Mouse (Mus musculus): ENCODE results near the gene Slc39a13.
A peak's percentile ranks its signal among the peaks of the same experiment; 100 is the strongest.
"Not testable (repeated sequence)": the region's sequence is repeated elsewhere in the genome, so short reads cannot be mapped to it uniquely, and the experiment has no call there.

The Slc39a13 gene

GRCm38 (mm10) chr2:91023131-91023530 lies 47.1 kb downstream of the Slc39a13 start:
- DNase-seq, result no peak

DNA sequence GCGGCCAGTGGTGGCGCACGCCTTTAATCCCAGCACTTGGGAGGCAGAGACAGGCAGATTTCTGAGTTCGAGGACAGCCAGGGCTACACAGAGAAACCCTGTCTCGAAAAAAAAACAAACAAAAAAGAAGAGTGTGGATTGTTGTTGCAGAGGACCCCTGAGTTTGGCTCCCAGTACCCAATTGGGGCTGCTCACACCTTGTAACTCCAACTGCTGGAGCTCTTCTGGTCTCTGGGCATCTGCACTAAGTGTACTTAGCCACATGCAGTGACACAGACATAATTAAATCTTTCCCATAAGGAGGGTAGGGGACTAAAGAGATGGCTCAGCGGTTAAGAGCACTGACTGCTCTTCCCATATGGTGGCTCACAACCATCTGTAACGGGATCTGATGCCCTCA lies 48.0 kb downstream of the Slc39a13 start:
- not testable (repeated sequence) for DNase-seq

DNA sequence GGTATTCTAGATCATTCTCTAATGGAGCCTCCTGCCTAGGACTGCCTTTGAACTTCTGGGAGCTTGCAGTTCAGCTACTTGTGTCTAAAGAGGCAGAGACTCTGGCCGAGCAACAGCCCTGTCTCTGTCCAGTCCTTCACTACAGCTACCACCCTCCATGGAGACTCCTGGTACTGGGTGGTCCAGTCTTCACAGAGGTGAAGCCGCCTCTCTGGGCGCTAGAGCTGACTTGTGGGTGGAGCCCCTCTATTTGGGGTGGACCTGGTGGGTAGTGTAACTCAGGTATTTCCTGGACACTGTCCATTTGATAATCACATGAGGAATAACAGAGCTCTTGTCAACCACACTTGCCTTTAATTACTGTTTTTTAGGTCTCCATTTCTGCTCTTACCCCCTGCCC lies 50.3 kb downstream of the Slc39a13 start:
- no peak for DNase-seq

DNA sequence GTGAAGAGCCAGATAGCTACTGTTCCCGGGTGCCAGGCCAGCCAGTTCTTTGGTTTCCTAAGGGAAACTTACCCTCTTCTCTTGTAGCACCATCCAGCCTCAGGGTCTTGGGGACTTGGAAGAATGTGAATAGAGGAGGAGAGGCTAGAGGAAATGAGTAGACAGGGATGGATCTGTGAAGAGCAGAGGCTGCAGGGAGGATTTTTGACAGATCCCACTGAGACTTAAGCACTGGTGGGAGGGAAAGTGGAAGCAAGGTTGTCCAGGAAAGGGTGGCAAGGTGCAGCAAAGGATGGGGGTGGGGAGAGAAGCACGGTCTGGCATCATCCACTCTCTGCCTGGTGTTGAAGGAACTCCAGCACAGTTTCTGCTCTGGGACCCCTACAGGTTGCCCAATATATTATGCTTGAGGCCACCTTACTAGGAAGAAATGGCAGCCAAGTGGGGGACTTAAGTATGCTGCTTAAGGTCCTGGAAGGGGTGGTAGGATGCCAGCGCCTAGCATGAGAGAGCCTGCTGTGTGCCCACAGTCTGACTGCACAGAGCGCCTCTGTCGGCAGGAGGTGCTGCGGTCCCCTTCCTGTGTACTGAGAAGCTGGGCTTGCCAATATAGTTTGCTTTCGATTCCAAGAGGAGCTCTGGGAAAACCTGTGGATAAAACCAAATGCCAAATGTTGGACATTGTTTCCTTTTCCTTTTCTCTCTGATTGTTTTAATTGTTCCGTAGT lies 52.0 kb downstream of the Slc39a13 start:
- DNase-seq, result peak; percentile 52

GRCm38 (mm10) chr2:91015386-91015785 lies 54.8 kb downstream of the Slc39a13 start:
- DNase-seq, result no peak

- no peak for DNase-seq
These were observed 56.3 kb downstream of the Slc39a13 start for GRCm38 (mm10) chr2:91013881-91014280.

All from right cerebral cortex, postnatal 4 days (tissue).